Mouse (Mus musculus): ENCODE measurements around the gene Dek. TPM values are rescaled to one million over a fixed set of nuclear protein-coding genes. Genes with fewer than 3 reads are reported as not detected.

Gene Dek
- polyA plus RNA-seq, 1 experiment from 2014 or later, result 200 TPM

DNA sequence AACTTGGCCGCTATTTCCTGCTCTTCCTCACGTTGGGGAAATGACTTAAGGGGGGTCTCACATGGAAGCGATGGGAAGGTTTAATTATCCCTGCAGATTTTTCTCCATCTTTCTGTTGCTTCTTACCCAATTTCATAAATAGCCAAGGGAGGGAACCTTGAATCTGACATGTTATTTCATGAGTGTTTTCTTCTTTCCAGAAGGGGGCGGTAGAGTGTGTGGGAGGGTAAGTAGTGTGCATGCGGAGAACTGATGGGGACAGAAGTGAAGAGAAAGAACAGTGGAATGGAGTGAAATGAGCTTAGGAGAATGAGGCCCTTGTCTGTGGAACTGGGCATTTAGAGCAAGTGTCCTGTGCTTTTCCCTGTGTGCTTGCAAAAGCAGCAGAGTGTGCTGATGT lies 27.2 kb downstream of the Dek start:
- Histone ChIP-seq H3K4me3 (ENCODE audit: low read depth, low read length) (no peak overlapping the region), H3K27me3 (ENCODE audit: control insufficient read depth, insufficient read depth, low read length) (no peaks in the 10 kb centered on the region), H3K9me3 (replicated peaks; ENCODE audit: control insufficient read depth, low read length) (no peaks in the 10 kb centered on the region), H3K36me3 (ENCODE audit: control insufficient read depth, insufficient read depth, low read length) (peaks cover 8% of the 10 kb centered on the region), H3K4me2 (no peak overlapping the region), H3K9ac (ENCODE audit: low read depth, low read length) (no peak overlapping the region), H3K27ac (ENCODE audit: low read depth, low read length) (no peak overlapping the region), H3K4me1 (ENCODE audit: control insufficient read depth, insufficient read depth, low read length) (no peaks in the 10 kb centered on the region)
- 58% methylated on average over 5 of the region's 5 CpGs for WGBS (ENCODE audit: insufficient replicate concordance)
- no peak for ATAC-seq (replicated peaks; ENCODE audit: insufficient number of reproducible peaks, low FRiP score, low TSS enrichment)

DNA sequence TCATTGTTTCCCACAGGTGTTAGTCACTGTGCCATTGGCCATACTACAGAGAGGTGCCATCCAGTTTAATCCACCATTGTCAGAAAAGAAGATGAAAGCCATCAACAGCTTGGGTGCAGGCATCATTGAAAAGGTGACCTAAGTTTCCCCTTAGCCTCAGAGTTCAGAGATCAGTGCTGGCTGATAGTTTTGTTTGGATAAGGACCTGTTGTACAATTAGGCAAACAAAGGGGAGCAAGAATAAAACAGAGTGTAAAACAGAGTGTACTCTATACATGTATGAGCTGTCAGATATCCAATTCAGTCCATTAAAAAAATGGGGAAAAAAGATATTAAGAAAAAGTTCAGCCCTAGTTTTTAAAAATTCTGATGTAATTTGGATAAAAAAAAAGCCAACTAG lies 28.6 kb downstream of the Dek start:
- Histone ChIP-seq H3K27ac (ENCODE audit: low read depth, low read length) (no peak overlapping the region), H3K36me3 (ENCODE audit: control insufficient read depth, insufficient read depth, low read length) (peaks cover 8% of the 10 kb centered on the region), H3K4me2 (no peak overlapping the region), H3K9me3 (replicated peaks; ENCODE audit: control insufficient read depth, low read length) (no peaks in the 10 kb centered on the region), H3K9ac (ENCODE audit: low read depth, low read length) (no peak overlapping the region), H3K27me3 (ENCODE audit: control insufficient read depth, insufficient read depth, low read length) (no peaks in the 10 kb centered on the region), H3K4me1 (ENCODE audit: control insufficient read depth, insufficient read depth, low read length) (no peaks in the 10 kb centered on the region), H3K4me3 (ENCODE audit: low read depth, low read length) (no peak overlapping the region)
- ATAC-seq (replicated peaks; ENCODE audit: insufficient number of reproducible peaks, low FRiP score, low TSS enrichment), result no peak

DNA sequence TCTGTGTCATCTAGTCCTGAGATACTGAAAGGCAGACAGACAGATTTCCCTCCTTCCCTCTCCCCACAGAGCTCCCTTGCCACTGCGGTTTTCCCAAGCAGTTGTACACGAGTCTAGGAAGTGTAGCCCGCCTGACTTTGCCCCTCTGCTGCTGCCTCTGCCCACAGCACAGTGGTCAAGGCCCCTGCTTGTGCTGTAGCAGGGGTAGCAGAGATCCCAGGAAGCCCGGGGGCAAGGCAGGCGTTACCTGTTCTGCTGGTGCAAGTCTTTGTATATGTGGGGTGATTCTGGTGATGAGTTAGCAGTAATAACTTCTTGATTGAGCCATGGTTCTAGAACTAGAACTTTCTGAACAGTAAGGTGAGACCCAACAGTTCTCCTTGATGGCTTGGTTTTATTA lies 29.8 kb downstream of the Dek start:
- H3K27ac ChIP-seq (ENCODE audit: low read depth, low read length), result no peak overlapping the region
- no peaks in the 10 kb centered on the region for H3K9me3 ChIP-seq (replicated peaks; ENCODE audit: control insufficient read depth, low read length)
- H3K9ac ChIP-seq (ENCODE audit: low read depth, low read length), result no peak overlapping the region
- no peaks in the 10 kb centered on the region for H3K27me3 ChIP-seq (ENCODE audit: control insufficient read depth, insufficient read depth, low read length)
- peaks cover 7% of the 10 kb centered on the region for H3K36me3 ChIP-seq (ENCODE audit: control insufficient read depth, insufficient read depth, low read length)
- 69% methylated on average over 5 of the region's 5 CpGs for WGBS (ENCODE audit: insufficient replicate concordance)
- H3K4me1 ChIP-seq (ENCODE audit: control insufficient read depth, insufficient read depth, low read length), result no peaks in the 10 kb centered on the region
- no peak for ATAC-seq (replicated peaks; ENCODE audit: insufficient number of reproducible peaks, low FRiP score, low TSS enrichment)
- no peak overlapping the region for H3K4me2 ChIP-seq
- H3K4me3 ChIP-seq (ENCODE audit: low read depth, low read length), result no peak overlapping the region

- H3K4me2 ChIP-seq, result no peak overlapping the region
- no peak overlapping the region for H3K9ac ChIP-seq (ENCODE audit: low read depth, low read length)
- no peaks in the 10 kb centered on the region for H3K4me1 ChIP-seq (ENCODE audit: control insufficient read depth, insufficient read depth, low read length)
- 91% methylated on average over 5 of the region's 5 CpGs for WGBS (ENCODE audit: insufficient replicate concordance)
- H3K27me3 ChIP-seq (ENCODE audit: control insufficient read depth, insufficient read depth, low read length), result no peaks in the 10 kb centered on the region
- peaks cover 2% of the 10 kb centered on the region; the same call in 1 of the 2 replicates for H3K36me3 ChIP-seq (ENCODE audit: control insufficient read depth, insufficient read depth, low read length)
- no peak overlapping the region for H3K27ac ChIP-seq (ENCODE audit: low read depth, low read length)
- ATAC-seq (replicated peaks; ENCODE audit: insufficient number of reproducible peaks, low FRiP score, low TSS enrichment), result no peak
- H3K9me3 ChIP-seq (replicated peaks; ENCODE audit: control insufficient read depth, low read length), result no peaks in the 10 kb centered on the region
- H3K4me3 ChIP-seq (ENCODE audit: low read depth, low read length), result no peak overlapping the region
Observed at GRCm38 (mm10) chr13:47072484-47072883, 33.5 kb downstream of the Dek start.

- Histone ChIP-seq H3K27ac (ENCODE audit: low read depth, low read length) (no peak overlapping the region), H3K27me3 (ENCODE audit: control insufficient read depth, insufficient read depth, low read length) (no peaks in the 10 kb centered on the region), H3K4me2 (no peak overlapping the region), H3K9ac (ENCODE audit: low read depth, low read length) (no peak overlapping the region), H3K9me3 (replicated peaks; ENCODE audit: control insufficient read depth, low read length) (no peaks in the 10 kb centered on the region), H3K4me1 (ENCODE audit: control insufficient read depth, insufficient read depth, low read length) (no peaks in the 10 kb centered on the region), H3K4me3 (ENCODE audit: low read depth, low read length) (no peak overlapping the region), H3K36me3 (ENCODE audit: control insufficient read depth, insufficient read depth, low read length) (peaks cover 2% of the 10 kb centered on the region; the same call in 1 of the 2 replicates)
- ATAC-seq (replicated peaks; ENCODE audit: insufficient number of reproducible peaks, low FRiP score, low TSS enrichment), result no peak
- WGBS (ENCODE audit: insufficient replicate concordance), result 87% methylated on average over 13 of the region's 13 CpGs
Observed at GRCm38 (mm10) chr13:47071871-47072270, 34.1 kb downstream of the Dek start.

- no peak overlapping the region for H3K4me2 ChIP-seq
- no peaks in the 10 kb centered on the region for H3K9me3 ChIP-seq (replicated peaks; ENCODE audit: control insufficient read depth, low read length)
- H3K4me3 ChIP-seq (ENCODE audit: low read depth, low read length), result no peak overlapping the region
- peaks cover 2% of the 10 kb centered on the region; the same call in 1 of the 2 replicates for H3K36me3 ChIP-seq (ENCODE audit: control insufficient read depth, insufficient read depth, low read length)
- no peaks in the 10 kb centered on the region for H3K27me3 ChIP-seq (ENCODE audit: control insufficient read depth, insufficient read depth, low read length)
- ATAC-seq (replicated peaks; ENCODE audit: insufficient number of reproducible peaks, low FRiP score, low TSS enrichment), result no peak
- no peak overlapping the region for H3K27ac ChIP-seq (ENCODE audit: low read depth, low read length)
- no peak overlapping the region for H3K9ac ChIP-seq (ENCODE audit: low read depth, low read length)
- H3K4me1 ChIP-seq (ENCODE audit: control insufficient read depth, insufficient read depth, low read length), result no peaks in the 10 kb centered on the region
- WGBS (ENCODE audit: insufficient replicate concordance), result 76% methylated on average over 15 of the region's 15 CpGs
Observed at GRCm38 (mm10) chr13:47070329-47071080, 35.5 kb downstream of the Dek start.

DNA sequence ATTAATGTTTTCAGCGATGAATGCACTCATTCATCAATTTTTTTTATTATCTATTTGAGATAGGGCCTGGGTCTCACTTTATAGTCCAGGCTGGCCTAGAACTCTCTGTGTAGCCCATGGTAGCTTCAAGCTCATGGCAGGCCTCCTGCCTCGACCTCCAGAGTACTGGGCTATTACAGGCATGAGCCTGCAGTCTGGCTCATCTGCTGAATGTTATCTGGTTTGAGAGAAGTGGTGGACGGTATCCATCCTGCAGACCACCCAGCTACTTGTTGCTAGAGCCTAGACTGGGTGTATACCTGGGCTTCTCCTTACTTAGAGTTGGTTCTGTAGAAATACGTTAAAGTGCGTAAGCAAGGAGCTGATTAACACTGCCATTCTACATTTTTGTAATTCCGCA lies 39.0 kb downstream of the Dek start:
- no peak for ATAC-seq (replicated peaks; ENCODE audit: insufficient number of reproducible peaks, low FRiP score, low TSS enrichment)
- no peak overlapping the region for H3K4me3 ChIP-seq (ENCODE audit: low read depth, low read length)
- 82% methylated on average over 6 of the region's 6 CpGs for WGBS (ENCODE audit: insufficient replicate concordance)
- no peaks in the 10 kb centered on the region for H3K27me3 ChIP-seq (ENCODE audit: control insufficient read depth, insufficient read depth, low read length)
- H3K9me3 ChIP-seq (replicated peaks; ENCODE audit: control insufficient read depth, low read length), result no peaks in the 10 kb centered on the region
- no peak overlapping the region for H3K4me2 ChIP-seq
- no peak overlapping the region for H3K27ac ChIP-seq (ENCODE audit: low read depth, low read length)
- no peaks in the 10 kb centered on the region for H3K36me3 ChIP-seq (ENCODE audit: control insufficient read depth, insufficient read depth, low read length)
- H3K9ac ChIP-seq (ENCODE audit: low read depth, low read length), result no peak overlapping the region
- no peaks in the 10 kb centered on the region for H3K4me1 ChIP-seq (ENCODE audit: control insufficient read depth, insufficient read depth, low read length)

DNA sequence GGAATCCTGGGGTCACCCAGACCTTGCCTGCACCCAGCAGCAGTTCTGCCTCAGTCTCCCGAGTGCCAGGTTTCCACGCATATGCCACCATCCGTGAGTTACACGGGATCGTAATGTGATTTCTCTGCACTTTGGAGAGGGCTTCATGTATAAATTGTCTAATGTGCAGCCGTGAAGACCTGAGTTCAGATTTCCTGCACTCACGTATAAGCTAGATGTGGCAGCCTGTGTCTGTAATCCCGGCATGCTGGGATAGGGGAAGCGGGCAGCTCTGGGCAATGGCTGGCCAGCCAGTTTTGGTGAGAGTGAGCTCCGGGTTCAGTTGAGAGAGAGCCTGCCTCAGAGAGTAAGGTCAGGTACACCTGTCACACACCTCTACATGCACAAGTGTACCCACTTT lies 39.5 kb downstream of the Dek start:
- WGBS (ENCODE audit: insufficient replicate concordance), result 93% methylated on average over 10 of the region's 10 CpGs
- Histone ChIP-seq H3K27me3 (ENCODE audit: control insufficient read depth, insufficient read depth, low read length) (no peaks in the 10 kb centered on the region), H3K36me3 (ENCODE audit: control insufficient read depth, insufficient read depth, low read length) (no peaks in the 10 kb centered on the region), H3K27ac (ENCODE audit: low read depth, low read length) (no peak overlapping the region), H3K4me1 (ENCODE audit: control insufficient read depth, insufficient read depth, low read length) (no peaks in the 10 kb centered on the region), H3K4me2 (no peak overlapping the region), H3K9ac (ENCODE audit: low read depth, low read length) (no peak overlapping the region), H3K9me3 (replicated peaks; ENCODE audit: control insufficient read depth, low read length) (no peaks in the 10 kb centered on the region), H3K4me3 (ENCODE audit: low read depth, low read length) (no peak overlapping the region)
- ATAC-seq (replicated peaks; ENCODE audit: insufficient number of reproducible peaks, low FRiP score, low TSS enrichment), result no peak
